Mouse (Mus musculus): ENCODE measurements around the gene Gmnn. TPM values are rescaled to one million over a fixed set of nuclear protein-coding genes. Genes with fewer than 3 reads are reported as not detected.

Gmnn gene
- polyA plus RNA-seq (2014; fragmentation: Illumina TruSeq; extraction: RNeasy Lipid Tissue Mini Kit (QIAGEN cat#74804); ENCODE audit: low read depth, low replicate concordance): 42.0 TPM

GRCm38 (mm10) chr13:24761403-24762227, at the start of gene Gmnn:
Gene Gmnn (minus strand): TSS chr13:24761923.

GRCm38 (mm10) chr13:24801308-24801921, 39.7 kb upstream of the Gmnn start, which contains the start of gene BC005537:
Gene BC005537 (plus strand): TSS chr13:24801657.

GRCm38 (mm10) chr13:24741028-24741427, 20.7 kb downstream of the Gmnn start, which contains the start of gene Armh2:
Gene Armh2 (plus strand): TSS chr13:24741232.

Other genes with a start within 250 kb of the Gmnn start
- gene Ripor2, start 179.7 kb downstream of the Gmnn start, polyA plus RNA-seq (2014; fragmentation: Illumina TruSeq; extraction: RNeasy Lipid Tissue Mini Kit (QIAGEN cat#74804); ENCODE audit: low read depth, low replicate concordance): 0.89 TPM
- not detected for gene Armh2, start 20.7 kb downstream of the Gmnn start, polyA plus RNA-seq (2014; fragmentation: Illumina TruSeq; extraction: RNeasy Lipid Tissue Mini Kit (QIAGEN cat#74804); ENCODE audit: low read depth, low replicate concordance)
- gene BC005537, start 39.7 kb upstream of the Gmnn start, polyA plus RNA-seq (2014; fragmentation: Illumina TruSeq; extraction: RNeasy Lipid Tissue Mini Kit (QIAGEN cat#74804); ENCODE audit: low read depth, low replicate concordance): 260 TPM
- gene Acot13, start 69.6 kb upstream of the Gmnn start, polyA plus RNA-seq (2014; fragmentation: Illumina TruSeq; extraction: RNeasy Lipid Tissue Mini Kit (QIAGEN cat#74804); ENCODE audit: low read depth, low replicate concordance): 347 TPM
- 128 TPM for gene Tdp2, start 69.8 kb upstream of the Gmnn start, polyA plus RNA-seq (2014; fragmentation: Illumina TruSeq; extraction: RNeasy Lipid Tissue Mini Kit (QIAGEN cat#74804); ENCODE audit: low read depth, low replicate concordance)
- 2.7 TPM for gene D130043K22Rik, start 83.2 kb upstream of the Gmnn start, polyA plus RNA-seq (2014; fragmentation: Illumina TruSeq; extraction: RNeasy Lipid Tissue Mini Kit (QIAGEN cat#74804); ENCODE audit: low read depth, low replicate concordance)
- 39.0 TPM for gene Aldh5a1, start 175.7 kb upstream of the Gmnn start, polyA plus RNA-seq (2014; fragmentation: Illumina TruSeq; extraction: RNeasy Lipid Tissue Mini Kit (QIAGEN cat#74804); ENCODE audit: low read depth, low replicate concordance)
- gene Gpld1, start 181.2 kb upstream of the Gmnn start, polyA plus RNA-seq (2014; fragmentation: Illumina TruSeq; extraction: RNeasy Lipid Tissue Mini Kit (QIAGEN cat#74804); ENCODE audit: low read depth, low replicate concordance): 1.4 TPM